Mouse (Mus musculus) small intestine, adult 2 months (tissue): ENCODE data around the gene Wdr59.

Experiments
- CTCF ChIP-seq: fragments of 200-500 bp; IDR thresholded peaks from 2 replicates; pipeline ENCODE4 v1.5.1; 2012; ENCODE audit warnings: low read depth, mild to moderate bottlenecking, control low read depth, inconsistent platforms, low read length, moderate library complexity, mixed read lengths; ENCODE audit not compliant: insufficient replicate concordance, insufficient read length; ENCODE audit errors: extremely low read depth
- POLR2A ChIP-seq: fragments of 200-500 bp; IDR thresholded peaks from 2 replicates; pipeline ENCODE4 v1.6.1; 2012; ENCODE audit warnings: low read depth, mild to moderate bottlenecking, control low read depth, inconsistent platforms, low read length, moderate library complexity

DNA sequence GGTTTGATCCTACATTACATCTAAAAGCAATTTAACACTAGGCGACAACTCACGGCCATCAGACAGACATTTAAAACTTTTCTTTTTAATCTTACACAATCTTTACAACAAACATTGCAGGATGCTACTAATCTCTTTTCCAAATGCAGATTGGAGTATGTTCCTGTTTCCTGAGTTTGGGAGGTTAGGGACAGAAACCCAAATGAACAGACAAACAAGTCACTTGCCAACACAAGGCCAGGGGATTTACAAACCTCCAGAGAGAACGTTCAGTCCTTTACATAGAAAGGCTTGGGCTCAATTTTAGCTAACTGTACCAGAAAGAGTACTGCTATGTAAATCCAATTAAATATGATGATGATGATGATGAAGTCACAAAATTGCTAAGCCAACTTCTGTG, 28.7 kb downstream of the Wdr59 start:
- TF ChIP-seq CTCF (no peak), POLR2A (no peak)
